Comparison of ENCODE assay signal across 15 mouse cellular contexts in genomic region chr15:64590092-64590881, GRCm38 (mm10).
A peak's percentile ranks its signal among the peaks of the same experiment; 100 is the strongest.
DNase-seq lines count a peak whose midpoint lies in the region; ATAC-seq lines count a peak whose summit lies in the region.
"Had no signal": no experiment of that assay in that cellular context is flagged by ENCODE, and none has a peak within 500 bp of the region (broad histone marks: within the 10 kb centered on the region; RNA-seq: fewer than 3 reads in every experiment).

No protein-coding gene starts in this region.

- ATAC-seq in midbrain, embryonic 11.5 days (ENCODE audit: low FRiP score), result peak; percentile 70
- no peak for ATAC-seq in midbrain, embryonic 15.5 days (replicated peaks)
- peak; percentile 32; the same call in 1 of the 2 replicates for ATAC-seq in forebrain, embryonic 15.5 days (replicated peaks)

- no peaks in the 10 kb centered on the region for H3K36me3 ChIP-seq in midbrain, embryonic 11.5 days (ENCODE audit: control insufficient read depth, insufficient read depth, low read length)
- H3K36me3 ChIP-seq in midbrain, embryonic 15.5 days (replicated peaks), result no peaks in the 10 kb centered on the region
- no peaks in the 10 kb centered on the region for H3K36me3 ChIP-seq in forebrain, embryonic 15.5 days
- H3K36me3 ChIP-seq: G1E; limb, embryonic 15.5 days had no signal

- H3K9me3 ChIP-seq in midbrain, embryonic 11.5 days (ENCODE audit: control insufficient read depth, low read length), result no peaks in the 10 kb centered on the region
- H3K9me3 ChIP-seq in midbrain, embryonic 15.5 days, result no peaks in the 10 kb centered on the region
- no peaks in the 10 kb centered on the region for H3K9me3 ChIP-seq in forebrain, embryonic 15.5 days
- H3K9me3 ChIP-seq: G1E; limb, embryonic 15.5 days had no signal

- H3K4me2 ChIP-seq in midbrain, embryonic 11.5 days, result no peak overlapping the region
- H3K4me2 ChIP-seq in midbrain, embryonic 15.5 days, result no peak overlapping the region
- no peak overlapping the region for H3K4me2 ChIP-seq in forebrain, embryonic 15.5 days (replicated peaks)
- H3K4me2 ChIP-seq: limb, embryonic 15.5 days; lung, embryonic 14.5 days had no signal

- no peak overlapping the region for H3K9ac ChIP-seq in midbrain, embryonic 11.5 days (ENCODE audit: low read length)
- no peak overlapping the region for H3K9ac ChIP-seq in midbrain, embryonic 15.5 days
- no peak overlapping the region for H3K9ac ChIP-seq in forebrain, embryonic 15.5 days (replicated peaks)
- H3K9ac ChIP-seq: limb, embryonic 15.5 days; lung, embryonic 14.5 days had no signal

- H3K27ac ChIP-seq in midbrain, embryonic 11.5 days (ENCODE audit: low read depth, low read length), result 0 out of 2 replicates have a peak overlapping the region, but pooled peaks have one; percentile 46
- no peak overlapping the region for H3K27ac ChIP-seq in midbrain, embryonic 15.5 days
- 0 out of 2 replicates have a peak overlapping the region, but pooled peaks have one; percentile 41 for H3K27ac ChIP-seq in forebrain, embryonic 15.5 days (replicated peaks)
- H3K27ac ChIP-seq: limb, embryonic 15.5 days; stomach, postnatal 0 days had no signal

- WGBS in midbrain, embryonic 11.5 days, result 54% methylated on average over 1 of the region's 1 CpGs
- WGBS in midbrain, embryonic 15.5 days, result 49% methylated on average over 1 of the region's 1 CpGs
- WGBS in forebrain, embryonic 15.5 days, result 55% methylated on average over 1 of the region's 1 CpGs

- no peaks in the 10 kb centered on the region for H3K27me3 ChIP-seq in midbrain, embryonic 11.5 days (ENCODE audit: control insufficient read depth, insufficient read depth, low read length)
- H3K27me3 ChIP-seq in midbrain, embryonic 15.5 days (replicated peaks), result no peaks in the 10 kb centered on the region
- no peaks in the 10 kb centered on the region for H3K27me3 ChIP-seq in forebrain, embryonic 15.5 days
- H3K27me3 ChIP-seq: limb, embryonic 15.5 days had no signal

- H3K4me1 ChIP-seq in midbrain, embryonic 11.5 days (ENCODE audit: control insufficient read depth, insufficient read depth, low read length), result peaks cover 3% of the 10 kb centered on the region; the same call in 1 of the 2 replicates
- no peaks in the 10 kb centered on the region for H3K4me1 ChIP-seq in midbrain, embryonic 15.5 days
- H3K4me1 ChIP-seq in forebrain, embryonic 15.5 days, result 0 out of 2 replicates have a peak, but pooled peaks cover 4% of the 10 kb centered on the region
- H3K4me1 ChIP-seq: limb, embryonic 15.5 days had no signal

- no peak overlapping the region for H3K4me3 ChIP-seq in midbrain, embryonic 11.5 days (ENCODE audit: low read depth, low read length)
- H3K4me3 ChIP-seq in midbrain, embryonic 15.5 days, result no peak overlapping the region
- H3K4me3 ChIP-seq in forebrain, embryonic 15.5 days, result no peak overlapping the region
- H3K4me3 ChIP-seq: erythroblast, embryonic 14.5 days; limb, embryonic 15.5 days had no signal

- DNase-seq in midbrain, embryonic 11.5 days (ENCODE audit: low spot score, missing footprints), result no peak
- peak; percentile 44 for DNase-seq in ZHBTc4 (ENCODE audit: low read depth, low spot score)
- DNase-seq in telencephalon, adult 2 months (ENCODE audit: low read depth, low spot score), result peak; percentile 43
- no peak for DNase-seq in frontal cortex, postnatal 14 days (ENCODE audit: low spot score in 2 of 2)
- DNase-seq in frontal cortex, postnatal 25 days (ENCODE audit: low spot score in 2 of 2), result no peak
- DNase-seq: cerebellum, postnatal 36 days; heart, postnatal 14 days; kidney, adult 11 months; lung, embryonic 14.5 days had no signal

Comparison
In these comparisons a context has a peak if more than half of its experiments do, and no peak if none do; other contexts are left out.
1. DNase-seq: peak in ZHBTc4 (single experiment) and telencephalon, adult 2 months (single experiment); none in midbrain, embryonic 11.5 days (single experiment), frontal cortex, postnatal 14 days (0 of 2) and frontal cortex, postnatal 25 days (0 of 2).